Comparison of ENCODE assay signal across 9 mouse cellular contexts in genomic region chr13:73468834-73469233, GRCm38 (mm10). TPM values are rescaled to one million over a fixed set of nuclear protein-coding genes. Genes with fewer than 3 reads are reported as not detected.
A peak's percentile ranks its signal among the peaks of the same experiment; 100 is the strongest.
DNase-seq lines count a peak whose midpoint lies in the region; ATAC-seq and TF ChIP-seq lines count a peak whose summit lies in the region.
"Had no signal": no experiment of that assay in that cellular context is flagged by ENCODE, and none has a peak within 500 bp of the region (broad histone marks: within the 10 kb centered on the region; RNA-seq: fewer than 3 reads in every experiment).

No protein-coding gene starts in this region.

- no peaks in the 10 kb centered on the region for H3K36me3 ChIP-seq in midbrain, embryonic 16.5 days (ENCODE audit: control insufficient read depth, insufficient read depth, low read length)

- H3K27ac ChIP-seq in embryonic fibroblast, embryonic 13.5 days (ENCODE audit: insufficient read depth, low read length), result no peak overlapping the region
- no peak overlapping the region for H3K27ac ChIP-seq in midbrain, embryonic 16.5 days (ENCODE audit: low read length)

- H3K9me3 ChIP-seq in midbrain, embryonic 16.5 days (replicated peaks; ENCODE audit: control insufficient read depth, low read length, poor library complexity, severe bottlenecking), result no peaks in the 10 kb centered on the region

- peak overlapping the region; percentile 95; the same call in 1 of the 2 replicates for H3K9ac ChIP-seq in midbrain, embryonic 16.5 days (ENCODE audit: low read depth, low read length)

- 47% methylated on average over 3 of the region's 3 CpGs for WGBS in lung, adult 2 months
- WGBS in midbrain, embryonic 16.5 days, result 53% methylated on average over 3 of the region's 3 CpGs

- H3K4me1 ChIP-seq in lung, adult 2 months (ENCODE audit: control insufficient read depth, insufficient read depth, low read length), result peaks cover 17% of the 10 kb centered on the region
- H3K4me1 ChIP-seq in embryonic fibroblast, embryonic 13.5 days (ENCODE audit: control insufficient read depth, insufficient read depth, low read length), result 0 out of 2 replicates have a peak, but pooled peaks cover 2% of the 10 kb centered on the region
- peaks cover 21% of the 10 kb centered on the region for H3K4me1 ChIP-seq in midbrain, embryonic 16.5 days (ENCODE audit: control insufficient read depth, insufficient read depth, low read length)

- no peak for TF ChIP-seq CTCF in lung, adult 2 months (IDR thresholded peaks at IDR 0.05; ENCODE audit: insufficient read depth, low read length)
- TF ChIP-seq CTCF in embryonic fibroblast, embryonic 13.5 days (IDR thresholded peaks at IDR 0.05; ENCODE audit: borderline replicate concordance, insufficient read depth, low read length), result no peak

- no peak for DNase-seq in lung, adult 2 months
- DNase-seq in lung, postnatal 25 days (ENCODE audit: low spot score), result no peak
- peak; percentile 41 for DNase-seq in induced T-regulatory cell, adult 2 months (ENCODE audit: low read depth)
- no peak for DNase-seq in ovary, adult 18-20 months (ENCODE audit: low spot score)
- no peak for DNase-seq in ovary, postnatal 10 days (ENCODE audit: low spot score)
- no peak for DNase-seq in embryo, embryonic 10.5 days (ENCODE audit: low spot score)
- DNase-seq: heart, postnatal 4 days had no signal

- H3K4me3 ChIP-seq in lung, adult 2 months (replicated peaks; ENCODE audit: extremely low read depth, low read depth, low read length), result peak overlapping the region; percentile 41
- H3K4me3 ChIP-seq in embryonic fibroblast, embryonic 13.5 days (ENCODE audit: insufficient read depth, low read length), result peak overlapping the region; percentile 76
- H3K4me3 ChIP-seq in midbrain, embryonic 16.5 days (ENCODE audit: low read depth, low read length), result no peak overlapping the region; the same call in 1 of the 2 replicates

- ATAC-seq in midbrain, embryonic 16.5 days, result no peak

- peak overlapping the region; percentile 98 for H3K4me2 ChIP-seq in midbrain, embryonic 16.5 days (ENCODE audit: low read length)

- H3K27me3 ChIP-seq in midbrain, embryonic 16.5 days (ENCODE audit: control insufficient read depth, insufficient read depth, low read depth, low read length), result no peaks in the 10 kb centered on the region

- TF ChIP-seq POLR2A in lung, adult 2 months (IDR thresholded peaks at IDR 0.05; ENCODE audit: borderline replicate concordance, extremely low read depth, low read depth, low read length), result no peak
- TF ChIP-seq POLR2A in embryonic fibroblast, embryonic 13.5 days (IDR thresholded peaks at IDR 0.05; ENCODE audit: low read depth, low read length), result no peak

RNA-seq across cellular contexts. Expression of gene Lpcat1, which starts 1.8 kb away (rescaled TPM):
- polyA plus RNA-seq in lung, adult 2 months (2012; rRNA removed), result 408 and 425 TPM in 2 replicates
- 20.1 and 21.5 TPM in 2 replicates for polyA plus RNA-seq in embryonic fibroblast, embryonic 13.5 days (2011; ENCODE audit: insufficient read length, low read depth, missing spikeins)
- polyA plus RNA-seq in midbrain, embryonic 16.5 days (2015; fragmentation: Nextera tagmentation; extraction: Ambion mirVana), result 75.7 and 78.3 TPM in 2 replicates
